Mouse (Mus musculus) spleen, adult 2 months (tissue): ENCODE results near the gene Slc25a34. TPM values are rescaled to one million over a fixed set of nuclear protein-coding genes. Genes with fewer than 3 reads are reported as not detected.

ENCODE experiments used
- DNase-seq, 2 experiments: peaks; one replicate each; pipeline versions ENCODE4 v3.0.0 to v3.0.0-alpha.2; 2012 to 2021; ENCODE audit warnings: low spot score in 2 of 2, low read depth in 1 of 2
- H3K27ac ChIP-seq: fragments of 200-500 bp; 2 replicates; pipeline ENCODE4 v1.5.1; 2012; ENCODE audit warnings: low read length, inconsistent platforms; ENCODE audit not compliant: insufficient read depth
- H3K27me3 ChIP-seq: fragments of 200-500 bp; 2 replicates; pipeline ENCODE4 v1.6.1; 2012; ENCODE audit warnings: mild to moderate bottlenecking, moderate library complexity, low read length, inconsistent platforms; ENCODE audit not compliant: control insufficient read depth, insufficient read depth
- H3K36me3 ChIP-seq: fragments of 200-500 bp; 2 replicates; pipeline ENCODE4 v1.6.1; 2012; ENCODE audit warnings: mild to moderate bottlenecking, low read length, inconsistent platforms; ENCODE audit not compliant: control insufficient read depth, insufficient read depth
- H3K4me1 ChIP-seq: fragments of 200-500 bp; 2 replicates; pipeline ENCODE4 v1.6.1; 2011; ENCODE audit warnings: inconsistent platforms; ENCODE audit not compliant: control insufficient read depth, insufficient read depth, insufficient read length
- H3K4me3 ChIP-seq: fragments of 200-500 bp; 2 replicates; pipeline ENCODE4 v1.5.1; 2011; ENCODE audit warnings: mild to moderate bottlenecking, inconsistent platforms; ENCODE audit not compliant: insufficient read depth, insufficient read length; ENCODE audit errors: extremely low read depth
- CTCF ChIP-seq: fragments of 200-500 bp; IDR thresholded peaks from 2 replicates; pipeline ENCODE4 v1.5.1; 2011; ENCODE audit warnings: mild to moderate bottlenecking, inconsistent platforms; ENCODE audit not compliant: insufficient read depth, insufficient read length, insufficient replicate concordance; ENCODE audit errors: extremely low read depth
- POLR2A ChIP-seq: fragments of 200-500 bp; IDR thresholded peaks from 2 replicates; pipeline ENCODE4 v1.6.1; 2011; ENCODE audit warnings: low read depth, low read length, inconsistent platforms
- WGBS: fragments of 180-500 bp; shearing (Covaris S2); methylation state at CpG from one replicate; pipeline ENCODE4 v1.1.7; 2018; 5-methylcytosine and 5-hydroxymethylcytosine counted together
- polyA plus RNA-seq: library from polyadenylated mRNA; depleted of rRNA; stranded (reverse); fragments of >200 nt; gene quantifications from 2 replicates; pipeline ENCODE4 v1.2.3, GENCODE M21; 2012; rRNA removed

Slc25a34 gene
- polyA plus RNA-seq: 0.34 and 0.43 TPM in 2 replicates

GRCm38 (mm10) chr4:141623666-141624065 lies at the start of gene Slc25a34:
TSS of gene Slc25a34 (minus strand) at chr4:141623821.
- Histone ChIP-seq H3K4me1 (peaks cover 5% of the 10 kb centered on the region; the same call in 1 of the 2 replicates), H3K36me3 (peaks cover 14% of the 10 kb centered on the region), H3K27ac (peak within 1 kb of the TSS; percentile 37), H3K27me3 (no peaks in the 10 kb centered on the region), H3K4me3 (no peak within 1 kb of the TSS)
- TF ChIP-seq CTCF (no peak), POLR2A (no peak)
- WGBS: 78% methylated on average over 1 of the region's 1 CpGs
- DNase-seq: no peak

DNA sequence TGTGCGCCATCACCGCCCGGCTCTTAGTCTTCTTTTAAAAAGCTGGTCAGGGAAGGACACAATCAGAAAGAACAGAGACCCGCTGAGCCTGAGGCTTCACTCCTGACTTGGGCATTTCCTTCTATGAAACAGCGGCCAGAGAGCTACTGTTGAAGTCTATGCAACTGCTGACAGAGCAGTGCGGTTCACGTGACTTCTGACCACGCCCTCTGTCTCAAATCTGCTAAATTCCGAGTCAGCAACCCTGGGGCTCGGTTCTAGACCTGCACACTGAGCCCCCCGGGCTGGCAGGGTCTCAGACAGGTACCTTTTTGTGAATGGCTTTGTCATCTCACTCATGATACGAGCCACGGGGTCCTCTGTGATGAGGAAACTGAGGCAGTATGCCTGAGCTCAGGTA lies 48.7 kb upstream of the Slc25a34 start:
- TF ChIP-seq CTCF (no peak), POLR2A (no peak)
- WGBS: 79% methylated on average over 13 of the region's 13 CpGs
- Histone ChIP-seq H3K36me3 (no peaks in the 10 kb centered on the region), H3K27ac (no peak overlapping the region), H3K4me1 (no peaks in the 10 kb centered on the region), H3K4me3 (no peak overlapping the region), H3K27me3 (no peaks in the 10 kb centered on the region)
- DNase-seq: no peak

GRCm38 (mm10) chr4:141671389-141671788 lies 47.8 kb upstream of the Slc25a34 start:
- no peaks in the 10 kb centered on the region for H3K36me3 ChIP-seq
- 85% methylated on average over 4 of the region's 4 CpGs for WGBS

DNA sequence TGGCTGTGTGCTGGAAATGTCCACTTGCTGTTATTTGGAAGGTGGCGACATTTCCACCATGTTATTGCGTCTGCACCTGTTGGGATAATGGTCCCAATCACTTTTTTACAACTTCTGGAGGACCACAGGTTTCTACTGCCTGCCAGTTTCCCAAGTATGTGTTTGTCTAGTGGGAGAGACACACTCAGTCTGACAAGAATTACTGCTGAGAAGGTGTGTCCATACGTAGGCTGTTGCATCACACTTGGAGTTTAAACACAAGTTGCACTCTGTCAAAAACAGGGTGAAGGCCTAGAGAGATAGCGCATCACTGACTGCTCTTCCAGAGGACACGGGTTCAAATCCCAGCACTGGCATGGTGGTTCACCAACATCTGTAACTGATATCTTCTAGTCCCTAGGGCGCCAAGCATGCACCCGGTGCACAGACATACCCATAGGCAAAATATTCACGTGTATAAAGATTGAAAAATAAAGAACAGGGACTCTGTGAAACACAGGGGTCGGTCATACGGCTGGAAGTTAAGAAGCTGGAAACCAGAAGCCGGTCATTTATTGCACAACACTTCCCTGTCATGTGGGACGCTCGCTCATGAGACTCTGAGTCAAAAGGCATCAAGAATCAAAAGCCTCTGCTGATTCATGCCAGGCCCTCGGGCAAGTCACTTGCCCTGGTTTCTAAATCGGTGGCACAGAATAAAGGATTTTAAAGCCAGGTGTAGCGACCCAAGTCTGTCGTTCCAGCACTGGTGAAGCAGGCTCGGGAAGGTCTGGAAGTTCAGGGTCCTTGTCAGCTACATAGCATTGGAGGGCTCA lies 46.5 kb upstream of the Slc25a34 start:
- TF ChIP-seq CTCF (no peak), POLR2A (no peak)
- H3K36me3 ChIP-seq: no peaks in the 10 kb centered on the region
- H3K27me3 ChIP-seq: no peaks in the 10 kb centered on the region
- H3K27ac ChIP-seq: peak overlapping the region; percentile 33; the same call in 1 of the 2 replicates
- DNase-seq: no peak
- no peak overlapping the region for H3K4me3 ChIP-seq
- no peaks in the 10 kb centered on the region for H3K4me1 ChIP-seq
- WGBS: 68% methylated on average over 18 of the region's 18 CpGs

More at GRCm38 (mm10) chr4:141671389-141671788, 47.8 kb upstream of the Slc25a34 start:
- TF ChIP-seq CTCF (no peak), POLR2A (no peak)
- Histone ChIP-seq H3K27me3 (no peaks in the 10 kb centered on the region), H3K4me1 (no peaks in the 10 kb centered on the region), H3K27ac (no peak overlapping the region), H3K4me3 (no peak overlapping the region)
- DNase-seq: no peak

DNA sequence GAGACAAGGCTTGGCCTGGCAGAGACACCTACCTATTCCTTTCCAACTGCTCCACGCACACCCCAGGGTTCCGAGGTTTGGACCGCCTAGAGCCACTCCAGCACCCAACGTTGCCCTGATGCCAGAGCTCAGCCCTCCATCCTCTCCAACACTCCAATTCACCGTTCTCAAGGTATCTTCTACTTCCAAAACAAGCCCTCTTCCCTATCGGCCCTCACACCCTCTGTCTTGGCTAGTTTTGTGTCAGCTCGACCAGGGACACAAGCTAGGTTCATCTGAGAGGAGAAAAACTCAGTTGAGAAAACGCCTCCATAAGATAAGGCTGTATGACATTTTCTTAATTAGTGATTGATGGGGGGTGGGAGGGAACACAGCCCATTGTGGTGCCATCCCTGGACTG lies 41.2 kb upstream of the Slc25a34 start, which contains the start of gene Plekhm2:
Gene Plekhm2 (minus strand): TSS at position 101 of the 400 bp plus-strand sequence.
- Histone ChIP-seq H3K27me3 (no peaks in the 10 kb centered on the region), H3K27ac (peak within 1 kb of the TSS; percentile 45), H3K4me3 (peak within 1 kb of the TSS; percentile 76), H3K36me3 (0 out of 2 replicates have a peak, but pooled peaks cover 2% of the 10 kb centered on the region), H3K4me1 (peaks cover 7% of the 10 kb centered on the region; the same call in 1 of the 2 replicates)
- TF ChIP-seq POLR2A (no peak), CTCF (no peak)
- no peak for DNase-seq
- WGBS: 87% methylated on average over 8 of the region's 8 CpGs

DNA sequence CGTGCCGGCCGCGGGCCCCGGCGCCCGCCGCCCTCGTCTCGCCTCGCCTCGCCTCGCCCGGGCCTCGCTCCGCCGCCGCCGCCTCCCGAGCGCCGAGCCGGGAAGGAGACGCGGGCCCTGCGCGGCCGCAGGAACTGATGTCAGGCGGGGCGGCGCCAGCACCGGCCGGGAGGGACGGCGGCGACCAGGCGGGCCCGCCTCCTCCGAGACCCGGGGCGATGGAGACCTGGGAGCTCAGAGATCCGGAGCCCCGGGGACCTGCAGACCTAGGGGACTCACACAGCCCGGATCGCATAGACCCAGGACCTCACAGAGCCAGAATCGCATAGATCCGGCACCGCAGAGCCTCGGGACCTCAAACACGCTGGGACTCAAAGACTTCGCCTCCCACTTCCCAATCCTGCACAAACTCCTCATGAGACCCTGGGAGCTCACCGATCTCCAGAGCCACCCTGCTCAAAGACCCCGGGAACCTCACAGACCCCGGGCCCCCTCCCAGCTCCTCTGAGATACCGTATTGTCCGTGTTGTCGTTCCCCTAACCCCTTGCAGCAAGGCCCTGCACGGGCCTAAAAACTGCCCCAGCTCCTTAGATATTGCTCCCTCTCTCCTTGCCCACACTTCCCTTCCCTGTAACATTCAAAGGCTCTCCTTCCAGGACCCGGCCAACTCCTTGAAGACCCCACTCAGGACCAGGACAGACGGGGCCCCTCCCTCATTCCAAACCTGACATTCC lies 40.6 kb upstream of the Slc25a34 start:
- TF ChIP-seq CTCF (no peak), POLR2A (no peak)
- Histone ChIP-seq H3K4me1 (peaks cover 7% of the 10 kb centered on the region; the same call in 1 of the 2 replicates), H3K27me3 (no peaks in the 10 kb centered on the region), H3K27ac (peak overlapping the region; percentile 45), H3K4me3 (peak overlapping the region; percentile 76), H3K36me3 (0 out of 2 replicates have a peak, but pooled peaks cover 2% of the 10 kb centered on the region)
- 3% methylated on average over 54 of the region's 60 CpGs for WGBS
- DNase-seq: peak in 1 of 2 experiments; percentile 66
